Mouse (Mus musculus) heart, adult 11 months (tissue): ENCODE data around the gene 3110001I22Rik.

Source experiments
- DNase-seq: peaks from one replicate; pipeline ENCODE4 v3.0.0; 2022

The 3110001I22Rik gene

DNA sequence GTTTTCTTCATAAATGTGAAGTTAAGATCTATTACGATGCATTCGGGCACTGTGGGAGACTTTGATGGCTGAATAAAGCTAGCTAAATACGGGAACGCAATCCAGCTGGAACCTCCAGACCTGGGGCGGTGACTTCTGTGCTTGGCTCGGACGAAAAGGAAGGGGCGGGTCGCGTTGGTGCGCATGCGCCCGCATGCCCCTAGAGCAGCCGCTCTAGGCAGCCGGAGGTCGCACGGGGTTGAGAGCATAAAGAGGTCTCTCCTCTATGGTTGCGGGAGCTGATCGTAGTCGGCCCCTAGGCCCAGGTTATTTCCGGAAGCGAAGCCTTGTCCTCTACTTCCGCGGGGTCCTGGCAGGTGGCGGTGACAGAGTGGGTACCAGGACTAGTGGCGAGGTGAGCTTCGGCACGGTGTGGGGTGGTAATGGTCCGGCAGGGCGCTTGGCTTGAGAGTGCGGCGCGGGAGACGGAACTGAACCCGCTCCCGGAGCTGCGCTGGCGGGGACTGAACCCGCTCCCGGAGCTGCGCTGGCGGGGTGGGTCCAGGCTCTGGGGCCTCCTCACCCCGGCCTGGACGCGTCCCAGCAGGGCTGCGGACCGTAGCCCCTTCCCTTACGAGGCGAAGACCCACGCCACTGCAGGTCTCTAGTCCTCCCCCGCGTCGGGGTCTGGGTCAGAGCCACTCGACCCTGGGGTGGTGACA, at the start of gene 3110001I22Rik, which contains the start of gene Bfar:
Gene 3110001I22Rik (plus strand): TSS at position 245 of the 701 bp plus-strand sequence.
Gene Bfar (plus strand): TSS at position 174 of the 701 bp plus-strand sequence.
- peak; percentile 99 for DNase-seq

DNA sequence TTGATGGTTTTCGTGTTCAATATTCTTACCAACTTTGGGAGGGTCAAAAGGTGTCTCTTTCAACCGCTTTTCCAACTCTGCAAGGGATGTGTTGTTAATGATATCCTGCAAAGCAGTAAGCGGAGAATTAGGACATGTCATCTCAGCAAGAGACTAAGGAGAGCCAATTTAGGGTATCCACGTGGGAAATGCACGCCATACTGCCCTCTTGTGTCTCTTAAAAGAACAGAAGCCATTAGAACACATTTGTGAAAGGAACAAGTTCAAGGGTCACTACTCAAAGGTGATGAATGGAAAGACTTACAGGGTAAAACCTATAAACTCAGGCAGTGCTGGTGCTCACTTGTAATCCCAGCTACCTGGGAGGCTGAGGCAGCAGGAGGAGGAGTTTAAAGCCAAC, 43.4 kb upstream of the 3110001I22Rik start:
- DNase-seq, result no peak

DNA sequence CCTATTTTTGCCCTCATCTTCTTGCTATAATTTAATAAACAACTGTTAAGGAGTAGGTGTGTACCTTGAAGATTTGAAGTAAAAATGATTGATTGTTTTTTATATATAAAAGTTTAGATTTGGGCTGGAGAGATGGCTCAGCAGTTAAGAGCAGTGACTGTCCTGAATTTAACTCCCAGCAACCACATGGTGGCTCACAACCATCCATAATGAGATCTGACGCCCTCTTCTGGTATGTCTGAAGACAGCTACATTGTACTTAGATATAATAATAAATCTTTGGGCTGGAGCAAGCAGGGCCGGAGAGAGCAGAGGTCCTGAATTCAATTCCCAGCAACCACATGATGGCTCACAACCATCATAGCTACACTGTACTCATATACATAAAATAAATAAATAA, 33.5 kb upstream of the 3110001I22Rik start:
- DNase-seq, result peak; percentile 15

DNA sequence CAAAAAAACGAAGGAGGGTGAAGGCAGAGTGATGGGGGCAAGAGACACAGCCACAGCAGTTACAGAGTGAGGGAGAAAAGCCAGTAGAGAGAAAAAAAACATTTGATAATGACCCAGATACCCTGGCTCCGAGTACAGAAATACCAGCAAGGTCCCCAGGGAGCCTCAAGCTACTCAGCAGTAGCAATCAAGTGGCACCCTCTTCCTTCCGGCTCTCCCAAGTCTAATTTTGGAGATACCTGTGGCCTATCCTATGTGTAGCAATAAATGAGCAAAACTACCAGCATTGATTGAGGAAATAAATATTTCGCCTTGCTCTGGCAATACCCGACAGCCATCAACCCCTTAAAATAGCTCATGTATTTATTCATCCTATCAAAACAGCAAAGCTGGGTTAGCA, 32.2 kb upstream of the 3110001I22Rik start:
- peak; percentile 55 for DNase-seq

DNA sequence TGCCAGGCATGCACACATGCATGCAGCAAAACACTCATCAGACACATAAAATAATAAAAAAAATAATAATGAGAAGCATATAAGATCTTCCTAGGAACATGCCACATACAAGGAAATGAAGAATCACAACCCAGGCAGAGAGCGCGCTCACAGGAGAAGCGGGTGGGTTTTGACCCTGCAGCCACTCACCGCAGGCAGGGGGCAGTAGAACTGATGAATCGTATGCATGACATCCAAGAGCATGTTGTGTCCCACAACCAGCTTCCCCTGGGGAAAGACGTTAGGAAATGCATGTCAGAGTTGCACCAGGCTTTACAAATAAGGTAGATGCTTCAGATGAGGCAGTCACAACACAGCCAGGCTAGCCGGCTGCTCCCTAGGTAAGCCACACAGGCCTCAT, 31.7 kb upstream of the 3110001I22Rik start:
- DNase-seq, result no peak

DNA sequence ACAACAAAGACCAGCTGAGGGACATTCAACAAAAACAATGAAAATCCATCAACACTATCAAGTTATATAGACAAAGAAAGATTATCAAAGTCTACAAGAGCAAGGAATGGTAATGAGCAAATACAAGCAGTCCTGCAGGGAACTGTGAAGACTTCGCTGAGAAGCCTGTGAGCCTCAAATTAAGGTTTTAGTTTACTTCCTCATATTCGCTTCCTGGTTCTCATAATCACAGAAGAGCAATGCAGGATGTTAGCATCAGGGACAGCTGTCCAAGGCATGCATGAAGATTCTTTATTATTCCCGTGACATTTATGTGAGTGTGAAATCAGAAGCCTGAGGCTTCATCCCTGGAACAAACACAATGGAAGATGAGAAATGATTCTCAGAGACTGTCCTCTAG, 27.3 kb upstream of the 3110001I22Rik start:
- no peak for DNase-seq

DNA sequence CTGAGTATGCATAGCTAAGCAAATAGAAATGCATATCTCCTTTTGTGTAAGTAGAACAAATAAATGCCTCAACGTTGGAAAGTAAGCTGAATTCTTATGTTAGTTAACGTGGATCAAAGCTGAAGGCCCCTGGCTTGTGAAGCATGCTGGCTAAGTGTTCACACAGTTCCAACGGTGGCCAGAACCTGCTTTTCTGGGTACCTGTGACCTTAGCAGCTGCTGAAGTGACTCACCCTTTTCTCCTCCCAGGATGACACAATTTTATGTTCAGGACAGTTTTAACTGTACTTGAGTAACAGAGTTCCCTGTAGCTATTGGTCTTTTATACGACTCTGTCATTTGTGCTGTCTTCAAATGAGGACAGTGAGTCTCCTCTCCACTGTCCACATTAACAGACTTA, 25.8 kb upstream of the 3110001I22Rik start:
- DNase-seq, result peak; percentile 51

DNA sequence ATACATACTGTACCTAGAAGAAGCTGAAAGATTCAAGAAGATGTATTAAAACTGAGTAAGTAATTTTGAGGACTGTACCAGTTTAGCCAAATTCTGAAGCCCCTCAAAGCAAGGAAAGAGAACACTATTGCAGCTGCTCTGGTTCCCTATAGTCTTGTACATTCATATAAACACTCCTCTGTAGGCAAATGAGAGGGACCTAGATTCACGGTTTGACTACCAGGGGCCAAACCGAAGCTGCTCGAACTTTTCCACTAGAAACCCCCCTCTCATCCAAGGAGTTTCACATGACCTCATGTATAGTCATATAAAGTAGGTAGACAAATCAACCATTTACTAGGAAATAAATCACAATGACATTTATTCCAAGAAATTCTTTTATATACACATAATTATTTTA, 12.8 kb upstream of the 3110001I22Rik start:
- DNase-seq, result peak; percentile 23

DNA sequence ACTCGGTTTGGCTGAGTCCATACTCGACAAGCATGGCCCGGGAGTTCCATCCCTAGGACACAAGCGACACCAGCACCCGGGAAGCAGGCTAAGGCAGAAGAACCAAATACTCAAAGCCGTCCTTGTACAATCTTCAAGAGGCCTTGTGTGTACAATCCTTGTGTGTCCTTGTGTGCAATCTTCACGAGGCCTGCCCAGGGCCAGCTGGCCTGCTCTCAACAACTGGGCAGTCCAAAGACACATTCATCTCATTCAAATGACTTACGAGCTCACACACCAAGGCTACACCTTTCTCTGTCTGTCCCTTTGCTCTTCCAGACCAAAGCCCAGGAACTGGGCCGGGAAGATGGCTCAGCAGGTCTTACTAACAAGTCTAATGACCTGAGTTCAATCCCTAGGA, 11.0 kb upstream of the 3110001I22Rik start:
- no peak for DNase-seq

DNA sequence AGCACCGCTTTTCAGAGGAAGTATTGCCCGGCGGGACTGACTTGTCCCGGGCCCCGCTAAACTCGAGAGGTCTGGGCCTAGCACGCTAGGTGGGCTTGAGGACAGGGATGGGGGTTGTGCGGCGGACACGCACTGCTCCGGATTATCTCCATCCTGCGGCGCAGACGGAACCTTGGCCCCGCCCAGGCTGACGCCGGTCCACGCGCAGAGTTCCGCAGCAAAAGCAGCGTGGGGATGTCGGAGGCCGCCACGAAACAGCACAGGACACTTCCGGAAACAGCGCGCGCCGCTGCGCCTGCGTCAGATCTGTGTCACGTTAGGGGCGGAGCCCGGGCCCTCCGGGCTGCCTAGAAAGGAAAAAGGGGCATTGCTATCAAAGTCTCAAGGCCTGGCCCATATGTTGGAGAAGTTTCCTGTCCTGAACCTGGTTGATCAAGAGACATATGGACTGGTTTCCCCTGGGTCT, 3.8 kb upstream of the 3110001I22Rik start, which contains the start of gene Parn:
Gene Parn (minus strand): TSS at position 293 of the 466 bp plus-strand sequence.
- peak; percentile 99 for DNase-seq

DNA sequence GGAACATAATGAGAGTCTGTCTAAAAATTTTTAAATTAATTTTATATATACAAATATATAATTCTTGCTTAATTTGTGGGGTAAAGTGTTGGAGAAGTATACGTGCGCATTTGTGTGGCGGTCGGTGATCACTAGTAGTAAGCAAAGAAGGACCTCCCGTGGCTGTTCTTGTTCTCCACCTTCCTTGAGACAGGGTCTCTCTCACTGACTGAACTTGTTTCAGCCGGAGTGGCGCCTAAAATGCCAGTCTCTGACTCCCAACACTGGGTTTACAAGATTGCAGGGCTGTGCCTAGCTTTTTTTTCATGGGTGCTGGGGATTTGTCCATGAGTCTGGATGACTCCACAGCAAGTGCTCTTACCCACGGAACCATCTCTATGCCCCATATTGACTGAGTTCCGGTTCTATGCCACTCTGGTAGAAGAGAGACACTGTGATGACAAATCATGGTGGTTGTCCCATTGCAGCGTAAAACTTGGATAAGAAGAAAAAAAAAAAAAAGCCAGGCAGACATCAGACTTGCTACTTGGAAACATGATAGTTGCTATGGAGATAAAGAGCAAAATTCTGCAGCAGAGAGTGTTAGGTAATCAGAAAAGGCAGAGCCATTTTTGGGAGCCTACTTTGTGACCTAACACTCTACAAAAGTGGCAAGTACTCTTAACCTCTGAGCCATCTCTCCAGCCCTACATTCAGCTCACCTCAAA, 3.2 kb upstream of the 3110001I22Rik start:
- DNase-seq, result peak; percentile 88

DNA sequence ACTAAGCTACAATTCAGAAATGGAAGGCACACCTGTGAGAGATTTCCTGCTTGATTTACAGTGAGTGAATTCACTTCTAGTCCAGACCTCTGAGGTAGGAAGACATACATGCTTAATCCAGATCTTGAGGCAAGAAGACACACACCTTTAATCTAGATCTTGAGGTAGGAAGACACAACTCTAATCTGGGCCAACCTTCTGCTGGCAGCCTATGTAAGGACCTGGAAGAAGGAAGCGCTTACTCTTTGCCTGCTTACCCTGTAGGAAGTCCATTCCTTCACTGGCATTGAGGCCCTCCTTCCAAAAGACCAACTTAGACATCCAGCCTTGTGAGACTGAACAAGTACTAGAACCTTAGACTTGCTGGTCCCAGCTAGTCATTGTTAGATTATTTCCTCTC, 2.4 kb upstream of the 3110001I22Rik start:
- DNase-seq, result peak; percentile 66

DNA sequence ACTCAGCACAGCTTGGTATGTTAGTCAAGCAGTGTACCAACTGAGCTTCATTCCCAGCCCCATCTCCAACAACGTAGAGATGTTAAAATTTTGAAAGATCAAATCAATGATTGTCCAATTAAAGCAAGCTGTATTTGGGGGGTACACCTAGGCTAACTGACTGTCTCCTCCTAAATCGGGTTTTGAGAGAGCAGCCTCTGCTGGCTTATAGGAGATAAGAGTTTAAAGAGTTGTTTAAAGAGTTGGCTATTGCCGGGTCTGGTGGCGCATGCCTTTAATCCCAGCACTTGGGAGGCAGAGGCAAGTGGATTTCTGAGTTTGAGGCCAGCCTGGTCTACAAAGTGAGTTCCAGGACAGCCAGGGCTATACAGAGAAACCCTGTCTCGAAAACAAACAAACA, 833 bp upstream of the 3110001I22Rik start:
- peak; percentile 80 for DNase-seq

DNA sequence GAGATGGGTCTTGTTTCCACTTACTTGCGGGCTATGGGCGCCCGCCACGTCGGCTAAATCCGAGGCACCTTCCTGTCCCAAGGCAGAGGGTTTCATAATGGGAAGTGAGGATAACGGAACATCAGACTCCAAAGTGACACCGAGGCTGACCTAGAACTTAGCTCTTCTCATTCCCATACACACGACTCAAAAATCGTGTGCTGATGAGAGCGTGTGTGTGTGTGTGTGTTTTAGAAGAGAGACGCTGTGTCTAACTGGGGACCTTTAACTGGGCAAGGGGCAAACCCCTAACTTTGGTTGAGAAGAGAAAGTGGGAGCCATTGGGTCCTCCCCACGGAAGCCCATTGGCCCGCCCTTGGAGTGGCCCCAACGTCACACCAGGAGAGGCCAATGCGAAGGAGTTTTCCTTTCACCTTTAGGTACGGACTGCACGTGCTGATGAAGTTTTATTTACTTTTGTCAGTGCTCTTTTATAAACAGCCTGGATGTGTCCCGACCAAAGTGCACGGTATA, 713 bp downstream of the 3110001I22Rik start:
- peak; percentile 98 for DNase-seq

DNA sequence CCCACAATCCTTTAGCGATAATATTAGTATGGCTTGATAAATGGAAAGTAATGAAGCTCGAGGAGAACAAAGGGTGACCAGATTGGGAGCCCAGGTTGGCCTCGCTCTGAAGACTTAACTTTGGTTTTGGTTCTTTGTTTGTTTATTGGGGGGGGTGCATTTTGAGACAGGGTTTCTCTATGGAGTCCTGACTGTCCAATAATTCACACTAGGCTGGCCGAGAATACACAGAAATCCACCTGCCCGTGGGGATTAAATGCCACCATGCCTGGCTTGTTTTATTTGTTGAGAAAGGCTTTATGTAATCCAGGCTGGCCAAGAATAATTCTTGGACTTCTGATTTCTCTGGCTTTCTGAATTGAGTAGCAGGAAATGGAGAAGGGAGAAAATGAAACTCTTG, 1.4 kb downstream of the 3110001I22Rik start:
- peak; percentile 72 for DNase-seq

DNA sequence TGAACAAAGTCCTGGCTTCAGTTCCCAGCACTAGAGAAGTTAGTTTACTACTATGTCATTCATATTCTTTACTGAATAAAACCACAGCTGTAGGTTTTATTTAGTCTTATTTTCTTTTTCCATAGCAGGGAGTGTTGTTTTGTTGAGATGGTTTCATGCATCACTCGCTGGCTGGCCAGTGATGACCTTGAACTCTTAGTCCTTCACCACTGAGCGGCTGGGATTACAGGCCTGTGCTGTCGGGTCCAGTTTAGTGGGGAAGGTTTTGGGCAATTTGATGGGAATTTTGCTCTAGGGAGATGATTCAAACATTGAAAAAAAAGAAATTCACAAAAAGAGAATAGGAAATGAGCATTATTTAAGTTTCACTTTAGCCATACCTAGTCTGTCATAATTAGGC, 2.8 kb downstream of the 3110001I22Rik start:
- DNase-seq, result peak; percentile 9

DNA sequence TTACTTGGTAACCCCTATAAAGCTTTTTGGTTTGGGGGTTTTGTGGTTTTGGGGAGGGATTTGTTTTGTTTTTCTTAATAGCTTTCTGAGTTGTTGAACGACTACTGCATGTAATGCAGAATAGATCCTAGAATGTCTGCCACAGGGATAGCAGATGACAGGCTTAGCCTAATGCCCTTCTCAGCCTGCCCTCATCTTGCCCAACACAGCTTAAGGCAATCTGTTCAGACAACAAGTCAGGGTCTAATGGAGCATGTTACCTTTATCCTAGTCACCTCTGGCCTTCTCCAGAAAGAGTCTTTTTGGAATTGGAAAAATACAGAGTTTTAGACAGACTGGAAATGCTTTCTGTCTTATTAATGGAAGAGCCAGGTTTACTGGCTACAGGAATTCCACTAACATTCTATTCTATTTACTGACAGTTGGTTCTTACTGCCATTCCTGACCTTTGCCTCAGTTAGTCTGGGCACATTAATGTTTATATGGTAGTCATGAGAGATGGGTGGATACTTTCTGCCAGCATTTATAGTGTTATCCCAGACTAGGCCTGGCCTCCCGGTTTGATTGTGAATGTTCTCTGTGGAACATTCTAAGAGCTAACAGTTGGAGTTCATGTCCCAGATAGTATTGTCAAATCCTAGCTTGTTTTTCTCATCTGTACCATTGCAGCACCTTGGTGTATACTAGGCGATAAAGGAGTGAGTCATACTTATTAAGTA, 7.0 kb downstream of the 3110001I22Rik start:
- DNase-seq, result no peak

DNA sequence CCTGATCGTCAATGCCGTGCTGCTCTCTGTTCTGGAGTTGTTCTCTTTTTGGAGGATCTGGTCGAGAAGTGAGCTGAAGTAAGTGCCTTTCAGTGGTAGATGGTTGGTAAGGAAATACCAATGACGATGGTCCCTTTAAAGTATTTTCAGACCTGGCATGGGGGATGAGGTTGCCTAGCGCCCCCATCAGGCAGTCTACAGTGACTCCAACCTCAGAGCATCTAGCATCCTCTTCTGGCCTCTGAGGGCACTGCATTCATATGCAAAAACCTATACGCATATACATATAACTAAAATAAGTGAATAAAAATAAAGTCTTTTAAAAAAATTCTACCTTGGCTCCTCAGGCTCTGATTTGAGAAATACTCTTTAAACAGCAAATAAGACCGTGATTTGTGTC, 27.3 kb downstream of the 3110001I22Rik start:
- no peak for DNase-seq

DNA sequence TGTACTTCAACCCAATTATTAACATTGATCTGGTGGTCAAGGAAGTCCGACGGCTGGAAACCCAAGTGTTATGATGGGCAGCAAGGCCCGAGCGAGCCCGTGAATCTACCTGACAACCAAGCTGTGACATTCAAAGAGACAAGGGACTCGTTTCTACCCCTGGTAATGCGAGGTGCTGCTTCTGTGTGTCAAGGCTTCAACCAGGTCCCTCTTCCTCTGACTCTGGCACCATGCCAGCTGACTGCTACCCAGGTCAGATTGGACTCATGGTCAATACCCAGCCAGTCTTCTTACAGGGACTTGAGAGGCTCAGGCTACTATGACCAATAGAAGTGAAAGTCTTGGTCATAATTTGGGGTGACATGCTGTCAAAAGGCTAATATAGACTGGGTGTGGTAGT, 30.5 kb downstream of the 3110001I22Rik start:
- peak; percentile 82 for DNase-seq

DNA sequence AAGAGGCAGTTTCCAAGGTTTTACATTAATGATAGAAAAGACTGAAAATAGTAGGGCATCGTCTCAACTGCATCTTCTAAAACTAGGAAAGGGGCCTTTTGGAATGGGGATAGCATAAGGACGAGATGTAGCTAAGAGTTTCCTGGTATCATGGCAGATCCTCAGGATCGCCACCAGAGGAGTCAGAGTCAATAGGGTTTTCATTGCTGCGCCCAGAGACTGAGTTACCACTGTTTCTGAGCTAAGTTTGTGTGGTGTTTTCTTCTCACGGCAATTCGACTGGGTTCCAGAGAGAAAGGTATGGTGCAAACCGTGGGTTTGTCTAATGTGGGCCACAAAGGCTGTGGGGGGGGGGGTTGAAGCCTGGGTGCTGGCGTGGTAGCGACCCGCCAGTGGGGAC, 32.9 kb downstream of the 3110001I22Rik start:
- peak; percentile 42 for DNase-seq

DNA sequence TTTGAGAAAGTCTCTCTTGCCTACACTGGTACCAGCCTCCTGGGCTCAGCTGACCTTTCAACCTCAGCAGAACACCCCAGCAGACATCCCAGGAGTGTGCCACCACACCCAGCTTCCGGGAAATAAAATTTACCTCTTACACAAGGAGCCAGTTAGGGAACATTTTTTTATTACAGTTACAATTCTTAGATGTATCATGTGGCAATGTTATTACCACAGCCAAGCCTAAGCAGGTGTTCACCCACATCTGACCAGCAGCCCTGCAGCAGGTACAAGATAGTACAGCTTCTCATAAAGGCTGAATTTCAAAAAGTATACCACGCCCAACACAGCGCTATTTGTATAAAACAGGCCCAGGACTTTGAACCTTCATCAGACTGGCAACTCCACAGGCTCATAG, 43.2 kb downstream of the 3110001I22Rik start:
- DNase-seq, result peak; percentile 54

DNA sequence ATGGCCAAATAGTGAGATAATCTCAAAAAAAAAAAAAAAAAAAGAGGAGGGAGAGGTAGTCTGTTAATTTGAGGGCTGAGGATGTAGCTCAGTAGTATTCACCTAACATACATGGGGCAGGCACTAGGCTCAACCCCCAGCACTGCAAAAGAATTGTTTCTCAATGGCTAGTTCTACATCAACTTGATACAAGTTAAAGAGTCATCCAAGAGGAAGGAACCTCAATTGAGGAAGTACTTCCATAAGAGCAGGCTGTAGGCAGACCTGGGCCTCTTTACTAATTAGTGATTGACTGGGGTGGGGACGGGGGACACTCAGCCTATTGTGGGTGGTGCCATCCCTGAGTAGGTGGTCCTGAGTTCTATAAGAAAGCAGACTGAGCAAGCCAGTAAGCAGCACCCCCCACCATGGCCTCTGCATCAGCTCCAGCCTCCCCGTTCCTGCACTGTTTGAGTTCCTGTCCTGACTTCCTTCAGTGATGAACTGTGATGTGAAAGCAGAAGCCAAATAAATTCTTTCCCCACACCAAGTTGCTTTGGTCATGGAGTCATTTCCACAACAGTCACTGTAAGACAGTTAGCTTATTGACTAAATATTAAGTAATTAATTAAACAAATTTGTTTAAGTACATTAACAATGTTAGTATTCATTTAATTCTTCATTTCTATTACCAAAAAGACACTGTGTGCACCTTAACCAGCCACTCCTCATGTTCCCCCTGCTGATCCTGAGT, 45.3 kb downstream of the 3110001I22Rik start:
- DNase-seq, result peak; percentile 77

DNA sequence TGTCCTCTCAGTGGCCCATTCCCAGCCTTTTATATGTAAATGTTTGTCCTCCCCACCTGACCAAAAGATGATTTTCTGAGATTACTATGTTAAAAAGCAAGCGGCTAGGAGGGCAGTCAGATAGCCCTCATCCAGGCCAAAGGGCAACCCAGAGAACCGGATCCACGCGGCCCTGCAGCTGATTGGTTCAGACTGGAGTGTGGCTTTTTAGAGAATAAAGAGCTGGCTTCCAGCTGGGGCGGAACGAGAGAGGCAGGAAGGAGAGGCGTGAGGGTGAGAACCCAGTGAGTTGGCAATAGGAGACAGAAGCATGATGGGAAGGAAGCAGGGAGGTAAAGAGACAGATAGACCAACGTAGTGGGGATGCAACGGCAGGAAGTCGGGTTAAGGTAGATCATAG, 51.2 kb downstream of the 3110001I22Rik start:
- DNase-seq, result peak; percentile 87
